Mouse (Mus musculus): ENCODE measurements at regions not wholly inside any gene's neighbourhood (a gene's known extent, or its start where the extent isn't known, plus 50 kb on each side); places are given as distances from the start of the nearest gene placed in this dataset.

GRCm38 (mm10) chr4:84081518-84081917 is 556.2 kb downstream of the Ccdc171 start:
- TF ChIP-seq CTCF (IDR thresholded peaks at IDR 0.05; ENCODE audit: low read depth): no peak
- TF ChIP-seq EP300 (optimal IDR thresholded peaks at IDR 0.05): no peak

Measured in stomach, postnatal 0 days (tissue).